Mouse (Mus musculus) kidney, postnatal 0 days (tissue): ENCODE measurements around the gene Rpl24. TPM values are rescaled to one million over a fixed set of nuclear protein-coding genes. Genes with fewer than 3 reads are reported as not detected.
A peak's percentile ranks its signal among the peaks of the same experiment; 100 is the strongest.

Experiments used
- ATAC-seq: fragments of 200-750 bp; cut with Nextera tagmentation; replicated peaks from 2 replicates; pipeline ENCODE4 v1.8.0; 2017; ENCODE audit warnings: low read depth, moderate number of reproducible peaks, moderate TSS enrichment, moderate library complexity; ENCODE audit not compliant: low FRiP score
- DNase-seq: peaks from one replicate; pipeline ENCODE4 v3.0.0-alpha.2; 2016; ENCODE audit warnings: low spot score
- H3K27ac ChIP-seq: fragments of 300-500 bp; sonication (generic); 2 replicates; pipeline ENCODE4 v1.5.1; 2014; ENCODE audit warnings: mild to moderate bottlenecking
- H3K27me3 ChIP-seq: fragments of 300-500 bp; sonication (generic); 2 replicates; pipeline ENCODE4 v1.6.1; 2014; ENCODE audit warnings: low read length, mixed read lengths; ENCODE audit not compliant: insufficient read depth
- H3K36me3 ChIP-seq: fragments of 300-500 bp; sonication (generic); 2 replicates; pipeline ENCODE4 v1.6.1; 2014; ENCODE audit warnings: low read length, mixed read lengths; ENCODE audit not compliant: insufficient read depth
- H3K4me1 ChIP-seq: fragments of 300-500 bp; sonication (generic); replicated peaks from 2 replicates; pipeline ENCODE4 v1.6.1; 2014; ENCODE audit warnings: antibody characterized with exemption, low read length, mixed read lengths; ENCODE audit not compliant: insufficient read depth
- H3K4me2 ChIP-seq: fragments of 300-500 bp; sonication (generic); 2 replicates; pipeline ENCODE4 v1.6.1; 2014; ENCODE audit warnings: mild to moderate bottlenecking, low read length, moderate library complexity, mixed read lengths
- H3K4me3 ChIP-seq: fragments of 300-500 bp; sonication (generic); replicated peaks from 2 replicates; pipeline ENCODE4 v1.5.1; 2014; ENCODE audit warnings: low read depth, low read length
- H3K9ac ChIP-seq: fragments of 300-500 bp; sonication (generic); 2 replicates; pipeline ENCODE4 v1.6.1; 2014; ENCODE audit warnings: low read depth, low read length
- H3K9me3 ChIP-seq: fragments of 300-500 bp; sonication (generic); replicated peaks from 2 replicates; pipeline ENCODE4 v1.6.1; 2016; ENCODE audit warnings: low read length, inconsistent platforms, mixed read lengths
- CTCF ChIP-seq: IDR thresholded peaks from 2 replicates; pipeline ENCODE4 v1.5.1; 2016; ENCODE audit warnings: antibody characterized with exemption, low read depth, mild to moderate bottlenecking, moderate library complexity
- WGBS: fragments of 180-500 bp; shearing (Covaris S2); extraction: QIAGEN DNeasy Blood & Tissue Kit; methylation state at CpG from one replicate; pipeline ENCODE4 v1.1.7; 2014; 5-methylcytosine and 5-hydroxymethylcytosine counted together
- polyA plus RNA-seq: library from polyadenylated mRNA; unstranded; fragments of >200 nt; fragmentation: Nextera tagmentation; extraction: Ambion mirVana; gene quantifications from 2 replicates; pipeline ENCODE4 v1.2.1, GENCODE M21; 2015

Gene Rpl24
- polyA plus RNA-seq, 1 experiment from 2014 or later, result 1,073 TPM

- H3K27ac ChIP-seq, result no peak overlapping the region
- TF ChIP-seq CTCF, result no peak
- 8% methylated on average over 1 of the region's 1 CpGs for WGBS
Observed at GRCm38 (mm10) chr16:55967221-55967620, 1.1 kb downstream of the Rpl24 start.

GRCm38 (mm10) chr16:55969147-55969546 lies 3.1 kb downstream of the Rpl24 start:
- TF ChIP-seq CTCF, result peak; percentile 69
- ATAC-seq, result no peak
- Histone ChIP-seq H3K36me3 (peaks cover 21% of the 10 kb centered on the region), H3K9me3 (no peaks in the 10 kb centered on the region), H3K4me2 (no peak overlapping the region), H3K9ac (no peak overlapping the region), H3K27me3 (no peaks in the 10 kb centered on the region), H3K4me3 (no peak overlapping the region), H3K4me1 (0 out of 2 replicates have a peak, but pooled peaks cover 2% of the 10 kb centered on the region), H3K27ac (no peak overlapping the region)
- DNase-seq, result peak; percentile 74
- WGBS, result 60% methylated on average over 3 of the region's 3 CpGs

More at GRCm38 (mm10) chr16:55967221-55967620, 1.1 kb downstream of the Rpl24 start:
- Histone ChIP-seq H3K4me3 (peak overlapping the region; percentile 91), H3K27me3 (no peaks in the 10 kb centered on the region), H3K9ac (peak overlapping the region; percentile 95), H3K36me3 (peaks cover 21% of the 10 kb centered on the region), H3K4me1 (no peaks in the 10 kb centered on the region), H3K4me2 (peak overlapping the region; percentile 83), H3K9me3 (no peaks in the 10 kb centered on the region)
- ATAC-seq (no peak), DNase-seq (no peak)

DNA sequence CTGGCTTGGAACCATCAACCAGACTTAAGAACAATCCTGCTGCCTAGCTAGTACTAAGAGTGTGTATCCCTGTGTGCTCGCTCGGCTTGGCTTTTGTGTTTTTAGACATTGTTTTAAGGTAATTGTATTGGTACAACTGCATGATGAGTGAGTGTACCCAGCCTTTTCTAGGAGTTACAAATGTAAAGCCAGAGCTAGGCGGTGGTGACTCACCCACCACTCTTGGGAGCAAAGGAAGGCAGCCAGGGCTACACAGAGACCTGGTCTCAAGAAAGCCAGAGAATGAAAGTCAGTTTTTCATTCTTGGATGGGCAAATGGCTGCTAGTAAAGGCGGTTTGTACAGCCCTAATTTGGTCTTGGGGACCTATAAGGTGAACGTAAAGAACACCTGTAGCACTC lies 4.3 kb downstream of the Rpl24 start:
- no peak overlapping the region for H3K4me3 ChIP-seq
- no peak overlapping the region for H3K4me2 ChIP-seq
- H3K4me1 ChIP-seq, result 0 out of 2 replicates have a peak, but pooled peaks cover 2% of the 10 kb centered on the region
- ATAC-seq (no peak), DNase-seq (no peak)
- H3K27ac ChIP-seq, result no peak overlapping the region
- H3K9me3 ChIP-seq, result no peaks in the 10 kb centered on the region
- H3K27me3 ChIP-seq, result no peaks in the 10 kb centered on the region
- TF ChIP-seq CTCF, result no peak
- H3K36me3 ChIP-seq, result peaks cover 21% of the 10 kb centered on the region
- WGBS, result 93% methylated on average over 5 of the region's 5 CpGs
- H3K9ac ChIP-seq, result no peak overlapping the region

- H3K9ac ChIP-seq, result no peak overlapping the region
- 0 out of 2 replicates have a peak, but pooled peaks have one; percentile 24 for TF ChIP-seq CTCF
- H3K4me3 ChIP-seq, result no peak overlapping the region
- H3K27ac ChIP-seq, result no peak overlapping the region
- H3K4me1 ChIP-seq, result 0 out of 2 replicates have a peak, but pooled peaks cover 2% of the 10 kb centered on the region
- no peaks in the 10 kb centered on the region for H3K9me3 ChIP-seq
- peaks cover 21% of the 10 kb centered on the region for H3K36me3 ChIP-seq
- 77% methylated on average over 6 of the region's 6 CpGs for WGBS
- no peaks in the 10 kb centered on the region for H3K27me3 ChIP-seq
- H3K4me2 ChIP-seq, result no peak overlapping the region
- no peak for DNase-seq
- ATAC-seq, result no peak
Observed at GRCm38 (mm10) chr16:55971735-55972615, 5.9 kb downstream of the Rpl24 start.

DNA sequence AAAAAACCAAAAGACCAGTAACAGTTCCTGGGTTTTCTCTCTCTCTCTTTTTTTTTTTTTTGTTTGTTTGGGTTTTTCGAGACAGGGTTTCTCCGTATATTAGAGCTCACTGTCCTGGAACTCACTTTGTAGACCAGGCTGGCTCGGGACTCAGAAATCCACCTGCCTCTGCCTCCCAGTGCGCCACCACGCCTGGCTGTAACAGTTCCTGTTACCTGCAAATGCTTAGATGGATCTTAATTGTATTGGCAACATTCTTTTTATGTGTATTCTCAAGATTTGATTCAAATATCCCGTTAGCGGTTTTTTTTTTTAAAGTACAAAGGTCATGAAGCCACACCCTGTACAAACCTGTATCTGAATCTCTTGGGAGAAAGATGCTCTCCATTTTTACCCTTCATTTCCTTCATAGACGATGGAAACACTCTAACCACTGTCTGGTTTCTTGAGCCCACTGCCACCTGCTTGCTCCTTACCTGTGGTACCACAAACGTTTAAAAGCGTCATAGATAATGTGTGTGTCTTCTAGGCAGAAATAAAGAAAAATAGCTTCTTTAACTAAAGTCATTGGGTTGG lies 6.6 kb downstream of the Rpl24 start:
- H3K36me3 ChIP-seq, result peaks cover 21% of the 10 kb centered on the region
- H3K27ac ChIP-seq, result peak overlapping the region; percentile 47; the same call in 1 of the 2 replicates
- H3K4me2 ChIP-seq, result peak overlapping the region; percentile 57
- WGBS, result 54% methylated on average over 10 of the region's 10 CpGs
- no peak for TF ChIP-seq CTCF
- 0 out of 2 replicates have a peak, but pooled peaks cover 2% of the 10 kb centered on the region for H3K4me1 ChIP-seq
- no peaks in the 10 kb centered on the region for H3K9me3 ChIP-seq
- DNase-seq (no peak), ATAC-seq (no peak)
- peak overlapping the region; percentile 23; the same call in 1 of the 2 replicates for H3K9ac ChIP-seq
- no peaks in the 10 kb centered on the region for H3K27me3 ChIP-seq
- H3K4me3 ChIP-seq, result peak overlapping the region; percentile 96; the same call in 1 of the 2 replicates
